Mouse (Mus musculus): ENCODE measurements around the gene Cbx3.

Gene Cbx3

GRCm38 (mm10) chr6:51524321-51524931 lies 54.3 kb downstream of the Cbx3 start:
- peak; percentile 38 for DNase-seq (ENCODE audit: low read depth)

- peak; percentile 27 for DNase-seq (ENCODE audit: low read depth)
These were observed 54.8 kb downstream of the Cbx3 start for GRCm38 (mm10) chr6:51525001-51525400.

- DNase-seq (ENCODE audit: low read depth): no peak
These were observed 59.3 kb downstream of the Cbx3 start for GRCm38 (mm10) chr6:51529457-51529856.
